Mouse (Mus musculus): ENCODE results near the gene Actrt2.

The Actrt2 gene

GRCm38 (mm10) chr4:154683068-154683752 lies 15.5 kb upstream of the Actrt2 start:
- CTCF ChIA-PET: no interaction called here

GRCm38 (mm10) chr4:154682311-154682710 lies 14.6 kb upstream of the Actrt2 start:
- CTCF ChIA-PET: interaction anchor here (0.7 kb wide), 1 partner anchor 164 kb away, joined by 3 read pairs; no protein-coding TSS in a partner anchor

- CTCF ChIA-PET: interaction anchor here (0.5 kb wide), 1 partner anchor 412 kb away, joined by 3 read pairs; no protein-coding TSS in a partner anchor
These were observed 7.9 kb upstream of the Actrt2 start for GRCm38 (mm10) chr4:154675441-154676000.

- CTCF ChIA-PET: interaction anchor here (0.5 kb wide), 1 partner anchor 411 kb away, joined by 3 read pairs; no protein-coding TSS in a partner anchor
These were observed 7.3 kb upstream of the Actrt2 start for GRCm38 (mm10) chr4:154674966-154675365.

- CTCF ChIA-PET: no interaction called here
These were observed 6.9 kb upstream of the Actrt2 start for GRCm38 (mm10) chr4:154674541-154674940.

GRCm38 (mm10) chr4:154673986-154674385 lies 6.3 kb upstream of the Actrt2 start:
- CTCF ChIA-PET: no interaction called here

- CTCF ChIA-PET: no interaction called here
These were observed 4.4 kb upstream of the Actrt2 start for GRCm38 (mm10) chr4:154672027-154672426.

- CTCF ChIA-PET: no interaction called here
These were observed 3.7 kb upstream of the Actrt2 start for GRCm38 (mm10) chr4:154671232-154671912.

GRCm38 (mm10) chr4:154662681-154663215 lies 4.9 kb downstream of the Actrt2 start:
- CTCF ChIA-PET: no interaction called here

GRCm38 (mm10) chr4:154661256-154661655 lies 6.4 kb downstream of the Actrt2 start:
- CTCF ChIA-PET: no interaction called here

GRCm38 (mm10) chr4:154660025-154660424 lies 7.6 kb downstream of the Actrt2 start:
- CTCF ChIA-PET: no interaction called here

GRCm38 (mm10) chr4:154655134-154655910 lies 12.3 kb downstream of the Actrt2 start:
- CTCF ChIA-PET: no interaction called here

GRCm38 (mm10) chr4:154652494-154652893 lies 15.2 kb downstream of the Actrt2 start:
- CTCF ChIA-PET: no interaction called here

GRCm38 (mm10) chr4:154649083-154649747 lies 18.5 kb downstream of the Actrt2 start:
- CTCF ChIA-PET: no interaction called here

GRCm38 (mm10) chr4:154642496-154642895 lies 25.2 kb downstream of the Actrt2 start:
- CTCF ChIA-PET: no interaction called here

- CTCF ChIA-PET: interaction anchor here (0.5 kb wide), 1 partner anchor 53 kb away, joined by 6 read pairs; no protein-coding TSS in a partner anchor
These were observed 26.2 kb downstream of the Actrt2 start for GRCm38 (mm10) chr4:154641296-154642110.

- CTCF ChIA-PET: no interaction called here
These were observed 27.0 kb downstream of the Actrt2 start for GRCm38 (mm10) chr4:154640443-154641295.

GRCm38 (mm10) chr4:154639591-154640442 lies 27.9 kb downstream of the Actrt2 start:
- CTCF ChIA-PET: no interaction called here

- CTCF ChIA-PET: no interaction called here
These were observed 28.5 kb downstream of the Actrt2 start for GRCm38 (mm10) chr4:154639126-154639525.

Data from spleen, embryonic (tissue).